Mouse (Mus musculus) adrenal gland, postnatal 14 days (tissue): Measurements from ENCODE around the gene Gusb. TPM values are rescaled to one million over a fixed set of nuclear protein-coding genes. Genes with fewer than 3 reads are reported as not detected.
A peak's percentile ranks its signal among the peaks of the same experiment; 100 is the strongest.
"Not testable (repeated sequence)": the region's sequence is repeated elsewhere in the genome, so short reads cannot be mapped to it uniquely, and the experiment has no call there.

Experiments used
- DNase-seq: peaks from one replicate; pipeline ENCODE4 v3.0.0; 2021; ENCODE audit warnings: mixed read lengths
- long read RNA-seq, 2 experiments: library from polyadenylated mRNA; stranded (forward); transcript quantifications; one replicate each; pipeline ENCODE4 v2.0.0; 2021
- total RNA-seq: library from RNA; stranded (reverse); gene quantifications from 2 replicates; pipeline ENCODE4 v1.2.3, GENCODE M21; 2021

Gusb gene
- total RNA-seq = 40.0 and 41.2 TPM in 2 replicates
- long read RNA-seq, experiment 1, transcript Gusb-201 (12 exons, 2,687 nt) = major isoform, 80 of 95 reads
- long read RNA-seq, experiment 1, partial matches to known transcripts = 4 of 95 reads
- long read RNA-seq, experiment 1, other reads (novel, unspliced or antisense) = 7 of 95 reads
- long read RNA-seq, experiment 2, transcript Gusb-201 (12 exons, 2,687 nt) = major isoform, 45 of 52 reads
- long read RNA-seq, experiment 2, partial matches to known transcripts = 4 of 52 reads
- long read RNA-seq, experiment 2, other reads (novel, unspliced or antisense) = 1 of 52 reads

DNA sequence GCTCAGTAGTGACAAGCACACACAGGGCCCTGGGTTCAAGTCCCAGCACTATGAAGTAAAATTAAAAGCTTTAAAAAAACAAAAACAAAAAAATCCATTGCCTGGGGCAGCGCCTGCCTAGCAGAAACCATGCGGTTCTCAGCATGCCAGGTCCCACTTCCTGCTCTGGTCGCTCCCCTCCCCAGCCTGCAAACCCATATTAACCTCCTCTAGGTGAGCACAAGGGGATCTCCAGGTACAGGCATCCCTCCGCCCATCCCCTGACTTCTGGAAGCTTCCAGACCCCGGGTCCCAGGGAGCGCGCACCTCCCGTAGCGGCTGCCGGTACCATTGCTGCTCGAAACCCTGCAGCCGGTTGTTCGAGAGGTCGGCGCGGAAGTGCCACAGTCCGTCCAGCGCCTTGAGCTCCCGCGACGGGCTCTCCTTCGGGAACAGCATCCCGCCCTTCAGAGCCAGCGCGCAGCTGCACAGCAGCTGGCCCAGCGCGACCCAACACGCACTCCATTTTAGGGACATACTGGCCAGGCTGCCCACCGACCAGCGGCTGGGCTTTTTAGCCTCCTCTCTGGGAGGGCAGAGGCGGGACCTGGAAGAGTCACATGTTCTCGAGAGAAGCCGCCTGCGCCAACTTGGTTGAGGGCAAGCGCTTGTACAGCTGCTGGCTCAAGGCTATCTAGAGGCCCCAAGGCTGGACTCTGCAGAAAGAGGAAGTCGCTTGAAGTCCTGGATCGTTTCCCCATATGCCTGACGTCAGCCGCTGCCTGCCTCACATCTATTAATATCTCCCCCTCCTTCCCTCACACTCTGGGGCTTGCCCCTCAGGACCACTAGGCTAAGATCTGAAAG is at the start of gene Gusb:
Gusb (minus strand) TSS at position 749 of the 846 bp plus-strand sequence.
- DNase-seq = peak; percentile 94

GRCm38 (mm10) chr5:130052510-130052909 is 49.7 kb upstream of the Gusb start:
- no peak for DNase-seq

DNA sequence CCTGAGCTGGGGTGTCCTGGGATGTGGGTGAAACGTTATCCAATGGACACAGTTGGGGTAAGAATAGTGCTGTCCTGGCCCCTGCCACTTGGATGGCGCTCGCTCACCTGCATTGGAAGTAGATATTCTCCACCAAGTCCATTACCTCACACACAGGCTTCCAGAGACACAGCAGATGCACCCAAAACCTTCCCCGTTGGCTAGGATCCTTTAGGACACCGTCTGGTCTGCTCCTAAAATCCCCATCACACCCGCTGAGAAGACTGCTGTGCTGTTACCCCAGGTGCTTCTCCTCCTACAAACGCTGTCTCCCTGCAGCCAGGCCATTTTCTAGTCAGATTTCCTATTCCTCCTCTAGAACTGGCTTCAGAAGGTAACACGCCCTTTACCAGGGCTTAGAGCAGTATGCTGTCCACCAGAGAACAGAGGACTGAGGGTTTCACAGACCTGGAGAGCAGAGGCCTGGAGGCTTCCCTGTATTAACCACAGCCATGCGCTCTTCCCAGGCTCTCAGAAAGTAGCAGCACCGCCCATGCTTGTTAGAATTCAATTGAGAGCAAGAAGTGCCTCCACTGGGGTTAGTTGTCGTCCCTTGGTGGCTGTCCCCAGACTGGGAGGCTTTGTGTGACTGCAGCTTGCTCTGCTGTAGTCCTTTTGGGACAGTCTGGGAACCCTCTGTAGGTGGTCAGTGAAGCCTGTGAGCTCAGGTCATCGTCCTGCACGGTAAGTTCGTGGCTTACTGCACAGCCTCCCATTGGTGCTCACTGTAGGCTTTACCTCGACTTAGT is 48.4 kb upstream of the Gusb start:
- DNase-seq = no peak

GRCm38 (mm10) chr5:130050416-130050815 is 47.6 kb upstream of the Gusb start:
- DNase-seq = no peak

DNA sequence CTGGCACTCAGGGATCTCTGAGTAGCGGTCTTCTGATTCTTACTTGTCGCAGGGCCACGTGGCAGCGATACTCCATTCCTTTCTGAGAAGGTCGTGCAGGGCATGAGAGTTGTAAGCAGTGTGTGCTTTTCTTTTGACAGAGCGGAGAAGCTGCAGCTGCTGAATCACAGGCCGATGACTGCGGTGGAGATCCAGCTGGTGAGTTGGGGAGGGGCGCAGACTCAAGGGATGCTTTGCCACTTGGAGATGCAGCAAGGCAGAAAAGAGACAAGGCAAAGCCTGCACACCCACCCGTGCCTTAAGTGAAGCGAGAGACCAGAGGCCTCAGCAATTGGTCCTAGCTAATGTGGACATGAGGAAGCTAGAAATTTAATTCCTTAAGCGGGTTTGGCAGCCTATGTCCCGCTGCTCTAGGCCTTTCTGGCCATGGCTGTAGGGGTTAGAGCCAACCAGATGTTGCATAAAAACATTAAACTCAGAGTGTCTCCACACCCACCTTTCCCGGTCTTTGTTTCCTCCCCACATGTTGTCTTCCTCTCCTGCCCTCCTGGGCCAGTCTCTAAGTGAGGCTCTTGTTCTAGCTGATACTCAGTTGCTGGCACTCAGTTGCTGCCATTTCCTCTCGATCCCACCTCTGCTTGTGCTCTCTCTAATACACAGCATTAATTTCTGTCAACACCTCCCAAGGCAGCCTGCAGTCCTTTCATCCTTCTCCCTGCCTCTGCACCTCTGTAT is 46.1 kb upstream of the Gusb start:
- DNase-seq = no peak

GRCm38 (mm10) chr5:130047013-130047412 is 44.2 kb upstream of the Gusb start:
- DNase-seq = no peak

GRCm38 (mm10) chr5:130046589-130046988 is 43.7 kb upstream of the Gusb start:
- no peak for DNase-seq

GRCm38 (mm10) chr5:130046100-130046499 is 43.3 kb upstream of the Gusb start:
- DNase-seq = no peak

GRCm38 (mm10) chr5:130044201-130044695 is 41.4 kb upstream of the Gusb start:
- peak; percentile 80 for DNase-seq

- no peak for DNase-seq
Observed at GRCm38 (mm10) chr5:130043741-130044140, 40.9 kb upstream of the Gusb start.

GRCm38 (mm10) chr5:130041262-130041661 is 38.4 kb upstream of the Gusb start:
- no peak for DNase-seq

- DNase-seq = no peak
Observed at GRCm38 (mm10) chr5:130040797-130041196, 37.9 kb upstream of the Gusb start.

DNA sequence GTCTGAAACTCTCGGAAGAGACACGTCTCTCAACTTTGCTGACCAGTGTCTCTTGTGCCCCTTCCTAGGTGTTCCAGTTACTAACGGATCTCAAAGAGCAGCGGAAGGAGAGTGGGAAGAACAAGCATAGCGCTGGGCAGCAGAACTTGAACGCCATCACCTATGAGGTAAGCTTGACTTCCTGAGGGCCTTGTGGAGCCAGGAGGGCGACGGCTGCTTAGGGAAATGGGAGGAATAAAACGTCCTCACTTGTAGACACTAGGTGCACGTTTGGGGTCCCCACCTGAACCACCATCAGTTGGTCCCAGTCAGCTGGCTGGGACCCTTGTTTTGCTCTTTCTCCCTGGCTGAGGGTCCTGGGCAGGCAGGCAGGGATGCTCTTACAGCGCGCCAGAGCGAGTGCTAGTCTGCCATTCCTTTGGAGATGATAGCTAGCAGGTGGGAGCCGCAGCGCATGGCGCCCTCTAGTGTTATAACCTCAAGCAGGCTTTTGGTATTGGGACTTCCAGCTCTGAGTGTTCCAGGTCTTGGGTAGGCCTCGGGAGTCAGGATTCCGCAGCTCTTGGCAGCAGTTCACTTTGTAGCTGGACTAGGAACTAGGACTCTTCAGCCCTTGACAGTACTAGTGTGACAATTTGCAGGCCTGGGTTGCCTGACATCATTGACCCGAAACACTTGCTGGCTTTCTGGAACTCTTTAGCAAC is 35.1 kb upstream of the Gusb start:
- DNase-seq = peak; percentile 83

- DNase-seq = not testable (repeated sequence)
Observed at GRCm38 (mm10) chr5:130036300-130036699, 33.5 kb upstream of the Gusb start.

- DNase-seq = no peak
Observed at GRCm38 (mm10) chr5:130033869-130034268, 31.0 kb upstream of the Gusb start.

DNA sequence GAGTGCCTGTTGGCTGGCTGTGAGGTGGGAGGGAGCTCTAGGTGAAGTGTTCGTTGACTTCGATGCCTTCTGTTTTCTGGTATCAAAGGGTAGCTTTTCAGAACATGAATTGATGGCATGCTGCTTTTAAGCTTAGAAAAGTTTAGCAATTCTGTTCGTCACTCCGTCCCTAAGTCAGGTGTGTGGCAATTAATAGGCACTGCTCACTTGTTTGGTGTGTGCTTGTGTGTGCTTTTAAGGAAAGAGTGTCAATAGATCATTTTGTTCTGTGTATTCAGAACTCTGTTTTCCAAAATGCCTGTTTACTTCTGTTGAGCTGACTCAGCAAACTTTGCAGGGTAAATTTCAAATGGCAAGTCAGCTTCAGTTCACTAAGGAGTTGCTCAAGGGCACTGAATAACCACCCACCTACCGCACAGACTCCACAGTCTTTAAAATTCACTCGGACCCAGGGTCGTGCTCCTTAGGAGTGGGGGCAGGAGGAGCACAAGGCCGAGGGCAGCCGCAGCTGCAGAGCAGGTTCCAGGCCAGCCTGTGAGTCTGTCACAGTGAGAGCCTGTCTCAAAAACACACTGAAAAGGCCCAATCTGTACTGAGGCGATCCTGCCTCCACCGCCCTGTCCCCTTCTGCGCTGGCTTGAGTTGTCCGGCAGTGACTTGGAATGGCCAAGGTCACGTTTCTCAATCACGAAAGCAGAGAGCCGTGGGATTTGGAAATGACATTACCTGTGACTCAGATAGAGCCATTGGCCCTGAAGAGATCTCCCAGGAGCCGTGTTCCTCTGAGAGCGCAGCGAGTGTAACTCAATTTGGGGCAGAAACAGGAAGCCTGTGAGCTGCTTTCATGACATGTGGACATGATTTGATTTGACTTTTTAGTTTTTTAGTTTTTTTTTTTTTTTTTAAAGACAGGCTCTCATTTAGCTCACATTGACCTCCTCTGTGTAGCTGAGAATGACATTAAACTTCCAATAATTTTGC is 28.9 kb upstream of the Gusb start:
- DNase-seq = peak; percentile 81

DNA sequence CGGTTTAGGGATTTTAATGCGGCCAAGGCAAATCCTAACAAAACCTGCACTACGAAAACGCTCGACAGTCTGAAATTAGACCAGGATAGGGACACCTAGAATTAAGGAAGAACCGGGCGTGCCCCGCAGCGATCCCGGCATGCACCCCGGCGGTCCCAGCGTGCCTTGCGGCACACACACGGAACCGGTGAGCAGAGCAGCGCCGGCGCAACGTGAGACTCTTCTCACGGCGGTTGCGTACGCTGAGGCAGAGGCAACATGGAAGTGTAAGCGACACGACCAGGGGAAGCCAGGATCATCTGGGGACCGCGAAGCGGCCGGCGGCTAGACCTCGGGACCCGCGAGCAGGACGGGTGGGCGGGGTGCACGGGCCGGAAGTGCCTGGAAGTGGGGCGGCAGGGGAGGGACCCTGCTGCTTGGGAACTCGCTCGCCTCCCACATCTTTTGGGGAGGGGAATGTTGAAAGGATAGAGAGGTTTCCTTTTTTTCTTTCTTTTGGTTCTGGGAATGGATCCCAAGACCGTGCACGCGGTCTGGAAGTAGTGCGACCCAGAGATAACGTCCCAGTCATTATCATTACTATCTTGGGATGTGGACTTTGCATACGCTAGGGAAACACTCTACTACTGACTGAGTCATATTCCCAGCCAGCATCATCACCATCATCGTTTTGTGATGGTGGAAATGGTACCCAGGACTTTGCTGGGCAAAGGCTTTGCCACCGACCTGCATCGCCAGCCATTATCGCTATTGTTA is 26.5 kb upstream of the Gusb start, which contains the start of the genes Asl and Crcp:
Asl (minus strand) TSS at position 106 of the 756 bp plus-strand sequence.
Crcp (plus strand) TSS at position 149 of the 756 bp plus-strand sequence.
- peak; percentile 92 for DNase-seq

DNA sequence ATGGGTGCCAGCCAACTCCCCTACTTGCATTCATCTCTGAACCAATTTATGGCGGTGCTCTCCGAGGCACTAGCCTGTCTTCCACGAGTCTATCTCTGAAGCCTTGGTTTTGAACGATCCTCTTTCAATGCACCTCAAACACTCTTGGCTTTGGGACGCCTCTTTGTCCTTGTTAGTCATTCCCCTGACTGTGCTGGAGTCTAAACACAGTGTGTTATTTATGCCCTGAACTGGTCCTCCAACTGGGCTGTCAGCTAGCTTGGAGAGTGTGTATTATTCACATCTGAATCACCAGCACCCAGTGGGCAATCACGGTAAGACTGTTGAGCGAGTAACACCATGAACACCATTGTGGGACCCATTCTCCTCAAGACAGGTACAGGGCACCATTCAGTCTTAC is 24.8 kb upstream of the Gusb start:
- peak; percentile 66 for DNase-seq

- no peak for DNase-seq
Observed at GRCm38 (mm10) chr5:130027134-130027533, 24.3 kb upstream of the Gusb start.
